Mouse (Mus musculus) cerebellum, adult 2 months (tissue): ENCODE data around the gene Rxfp2.

Source experiments
- CTCF ChIP-seq: fragments of 200-500 bp; IDR thresholded peaks from 2 replicates; pipeline ENCODE4 v1.5.1; 2011; ENCODE audit warnings: low read depth, mild to moderate bottlenecking, control low read depth, low read length, moderate library complexity, borderline replicate concordance; ENCODE audit not compliant: insufficient read depth
- POLR2A ChIP-seq: fragments of 200-500 bp; IDR thresholded peaks from 2 replicates; pipeline ENCODE4 v1.6.1; 2011; ENCODE audit warnings: low read length, control low read depth, borderline replicate concordance; ENCODE audit not compliant: insufficient read depth

- TF ChIP-seq CTCF (no peak), POLR2A (no peak)
Observed at GRCm38 (mm10) chr5:150082696-150083095, 64.2 kb downstream of the Rxfp2 start.
